Mouse (Mus musculus): ENCODE results near the gene Net1. TPM values are rescaled to one million over a fixed set of nuclear protein-coding genes. Genes with fewer than 3 reads are reported as not detected.

The Net1 gene
- polyA plus RNA-seq, 1 experiment, result 71.6 TPM

DNA sequence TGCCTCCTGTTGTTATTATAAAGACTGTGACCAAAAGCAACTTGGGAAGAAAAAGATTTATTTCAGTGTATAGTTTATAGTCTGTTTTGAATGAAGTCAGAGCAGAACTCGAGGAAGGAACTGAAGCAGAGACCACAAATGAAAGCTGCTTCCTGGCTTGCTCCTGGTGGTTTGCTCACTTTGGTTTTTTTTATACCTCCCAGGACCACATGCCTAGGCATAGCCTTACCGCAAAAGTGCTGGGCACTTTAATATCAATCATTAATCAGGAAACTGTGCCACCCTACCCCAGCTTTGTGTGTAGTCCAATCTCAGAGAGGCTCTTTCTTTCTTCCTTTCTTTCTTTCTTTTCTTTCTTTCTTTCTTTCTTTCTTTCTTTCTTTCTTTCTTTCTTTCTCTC, 85.6 kb downstream of the Net1 start:
- no peak overlapping the region for H3K9ac ChIP-seq (ENCODE audit: low read depth, poor library complexity, severe bottlenecking)
- TF ChIP-seq EP300 (IDR thresholded peaks at IDR 0.05; ENCODE audit: insufficient read depth, low read depth, low read length) (no peak), POLR2A (IDR thresholded peaks at IDR 0.05; ENCODE audit: insufficient read depth, low read length) (no peak), CTCF (IDR thresholded peaks at IDR 0.05; ENCODE audit: low read depth, low read length) (no peak)
- no peak overlapping the region for H3K4me3 ChIP-seq (ENCODE audit: low read depth, low read length)
- H3K27me3 ChIP-seq (ENCODE audit: control insufficient read depth, insufficient read depth, low read length, poor library complexity, severe bottlenecking), result no peaks in the 10 kb centered on the region
- no peak overlapping the region for H3K27ac ChIP-seq (ENCODE audit: insufficient read depth, low read length)
- H3K4me1 ChIP-seq (ENCODE audit: control insufficient read depth, insufficient read depth, low read length), result no peaks in the 10 kb centered on the region
- H3K9me3 ChIP-seq (replicated peaks; ENCODE audit: control insufficient read depth, insufficient read depth, low read length, poor library complexity, severe bottlenecking), result no peaks in the 10 kb centered on the region
- H3K36me3 ChIP-seq (ENCODE audit: control insufficient read depth, insufficient read depth, low read length, poor library complexity, severe bottlenecking), result no peaks in the 10 kb centered on the region

Other genes starting within 250 kb of the Net1 start
- not detected in 2 replicates for gene Calml3, start 113.9 kb downstream of the Net1 start, polyA plus RNA-seq (2011; ENCODE audit: insufficient read depth, insufficient read length, low read depth, missing spikeins)
- not detected in 2 replicates for gene Calm4, start 80.5 kb downstream of the Net1 start, polyA plus RNA-seq (2011; ENCODE audit: insufficient read depth, insufficient read length, low read depth, missing spikeins)
- gene Calm5, start 64.0 kb downstream of the Net1 start, polyA plus RNA-seq (2011; ENCODE audit: insufficient read depth, insufficient read length, low read depth, missing spikeins), result not detected in 2 replicates
- gene Tubal3, start 54 bp upstream of the Net1 start, polyA plus RNA-seq (2011; ENCODE audit: insufficient read depth, insufficient read length, low read depth, missing spikeins), result not detected in 2 replicates
- gene Ucn3, start 27.1 kb upstream of the Net1 start, polyA plus RNA-seq (2011; ENCODE audit: insufficient read depth, insufficient read length, low read depth, missing spikeins), result not detected in 2 replicates
- 1.4 and 1.7 TPM in 2 replicates for gene Akr1c14, start 130.8 kb upstream of the Net1 start, polyA plus RNA-seq (2011; ENCODE audit: insufficient read depth, insufficient read length, low read depth, missing spikeins)
- gene Akr1c18, start 232.4 kb upstream of the Net1 start, polyA plus RNA-seq (2011; ENCODE audit: insufficient read depth, insufficient read length, low read depth, missing spikeins), result not detected in 2 replicates

Measured in ES-Bruce4 (cell line).